Mouse (Mus musculus) kidney, embryonic 15.5 days (tissue): ENCODE results near the gene Snapc4. TPM values are rescaled to one million over a fixed set of nuclear protein-coding genes. Genes with fewer than 3 reads are reported as not detected.

Experiments used
- ATAC-seq: fragments of 200-750 bp; cut with Nextera tagmentation; replicated peaks from 2 replicates; pipeline ENCODE4 v1.8.0; 2017; ENCODE audit warnings: moderate TSS enrichment; ENCODE audit not compliant: low FRiP score
- H3K27ac ChIP-seq: fragments of 300-500 bp; sonication (generic); 2 replicates; pipeline ENCODE4 v1.5.1; 2015; ENCODE audit warnings: mild to moderate bottlenecking, inconsistent platforms
- H3K27me3 ChIP-seq: fragments of 300-500 bp; sonication (generic); 2 replicates; pipeline ENCODE4 v1.6.1; 2015; ENCODE audit warnings: inconsistent platforms
- H3K36me3 ChIP-seq: fragments of 300-500 bp; sonication (generic); 2 replicates; pipeline ENCODE4 v1.6.1; 2015; ENCODE audit warnings: inconsistent platforms
- H3K4me1 ChIP-seq: fragments of 300-500 bp; sonication (generic); 2 replicates; pipeline ENCODE4 v1.6.1; 2015; ENCODE audit warnings: inconsistent platforms
- H3K4me2 ChIP-seq: fragments of 300-500 bp; sonication (generic); 2 replicates; pipeline ENCODE4 v1.6.1; 2015; ENCODE audit warnings: moderate library complexity, mild to moderate bottlenecking, inconsistent platforms
- H3K4me3 ChIP-seq: fragments of 300-500 bp; sonication (generic); replicated peaks from 2 replicates; pipeline ENCODE4 v1.5.1; 2015; ENCODE audit warnings: mild to moderate bottlenecking, inconsistent platforms
- H3K9ac ChIP-seq: fragments of 300-500 bp; sonication (generic); 2 replicates; pipeline ENCODE4 v1.6.1; 2015; ENCODE audit warnings: mild to moderate bottlenecking, inconsistent platforms
- H3K9me3 ChIP-seq: fragments of 300-500 bp; sonication (generic); replicated peaks from 2 replicates; pipeline ENCODE4 v1.6.1; 2016; ENCODE audit warnings: inconsistent platforms
- WGBS: fragments of 180-500 bp; shearing (Covaris S2); methylation state at CpG from one replicate; pipeline ENCODE4 v1.1.7; 2015; ENCODE audit warnings: mixed read lengths; 5-methylcytosine and 5-hydroxymethylcytosine counted together
- polyA plus RNA-seq: library from polyadenylated mRNA; unstranded; fragments of >200 nt; fragmentation: Nextera tagmentation; extraction: Ambion mirVana; gene quantifications from 2 replicates; pipeline ENCODE4 v1.2.1, GENCODE M21; 2015

Snapc4 gene
- polyA plus RNA-seq, 1 experiment from 2014 or later, result 31.3 TPM

- Histone ChIP-seq H3K4me3 (no peak overlapping the region), H3K9me3 (no peaks in the 10 kb centered on the region), H3K4me2 (no peak overlapping the region), H3K4me1 (0 out of 2 replicates have a peak, but pooled peaks cover 5% of the 10 kb centered on the region), H3K27me3 (no peaks in the 10 kb centered on the region), H3K9ac (no peak overlapping the region), H3K36me3 (peaks cover 68% of the 10 kb centered on the region), H3K27ac (no peak overlapping the region)
- peak; percentile 38; the same call in 1 of the 2 replicates for ATAC-seq
- WGBS, result 82% methylated on average over 4 of the region's 4 CpGs
Measured at GRCm38 (mm10) chr2:26330056-26330468, 50.4 kb downstream of the Snapc4 start.

GRCm38 (mm10) chr2:26329402-26329801 is 51.1 kb downstream of the Snapc4 start:
- H3K4me3 ChIP-seq, result no peak overlapping the region
- H3K27ac ChIP-seq, result no peak overlapping the region
- 0 out of 2 replicates have a peak, but pooled peaks cover 5% of the 10 kb centered on the region for H3K4me1 ChIP-seq
- H3K4me2 ChIP-seq, result no peak overlapping the region
- ATAC-seq, result no peak
- H3K27me3 ChIP-seq, result no peaks in the 10 kb centered on the region
- peaks cover 74% of the 10 kb centered on the region for H3K36me3 ChIP-seq
- H3K9ac ChIP-seq, result no peak overlapping the region
- 67% methylated on average over 8 of the region's 8 CpGs for WGBS
- H3K9me3 ChIP-seq, result no peaks in the 10 kb centered on the region

- no peak for ATAC-seq
- Histone ChIP-seq H3K27ac (no peak overlapping the region), H3K9me3 (no peaks in the 10 kb centered on the region), H3K36me3 (peaks cover 88% of the 10 kb centered on the region), H3K4me1 (0 out of 2 replicates have a peak, but pooled peaks cover 5% of the 10 kb centered on the region), H3K4me2 (no peak overlapping the region), H3K4me3 (no peak overlapping the region), H3K27me3 (no peaks in the 10 kb centered on the region), H3K9ac (no peak overlapping the region)
- 89% methylated on average over 4 of the region's 4 CpGs for WGBS
Measured at GRCm38 (mm10) chr2:26327852-26328251, 52.6 kb downstream of the Snapc4 start.

- H3K4me1 ChIP-seq, result 0 out of 2 replicates have a peak, but pooled peaks cover 2% of the 10 kb centered on the region
- peak; percentile 81 for ATAC-seq
- H3K4me2 ChIP-seq, result no peak overlapping the region
- H3K9ac ChIP-seq, result no peak overlapping the region
- H3K36me3 ChIP-seq, result peaks cover 77% of the 10 kb centered on the region
- H3K27ac ChIP-seq, result no peak overlapping the region
- 71% methylated on average over 15 of the region's 15 CpGs for WGBS
- no peaks in the 10 kb centered on the region for H3K27me3 ChIP-seq
- H3K4me3 ChIP-seq, result no peak overlapping the region
- no peaks in the 10 kb centered on the region for H3K9me3 ChIP-seq
Measured at GRCm38 (mm10) chr2:26325386-26326181, 54.9 kb downstream of the Snapc4 start.

- Histone ChIP-seq H3K27me3 (no peaks in the 10 kb centered on the region), H3K9me3 (no peaks in the 10 kb centered on the region), H3K4me1 (0 out of 2 replicates have a peak, but pooled peaks cover 2% of the 10 kb centered on the region), H3K27ac (no peak overlapping the region), H3K36me3 (peaks cover 70% of the 10 kb centered on the region), H3K4me3 (no peak overlapping the region), H3K4me2 (no peak overlapping the region), H3K9ac (no peak overlapping the region)
- WGBS, result 88% methylated on average over 2 of the region's 2 CpGs
- ATAC-seq, result no peak
Measured at GRCm38 (mm10) chr2:26324917-26325316, 55.5 kb downstream of the Snapc4 start.

- H3K4me3 ChIP-seq, result no peak overlapping the region
- H3K27ac ChIP-seq, result no peak overlapping the region
- H3K4me1 ChIP-seq, result no peaks in the 10 kb centered on the region
- peaks cover 59% of the 10 kb centered on the region for H3K36me3 ChIP-seq
- no peak overlapping the region for H3K4me2 ChIP-seq
- 86% methylated on average over 13 of the region's 13 CpGs for WGBS
- no peaks in the 10 kb centered on the region for H3K9me3 ChIP-seq
- ATAC-seq, result no peak
- H3K27me3 ChIP-seq, result no peaks in the 10 kb centered on the region
- no peak overlapping the region for H3K9ac ChIP-seq
Measured at GRCm38 (mm10) chr2:26323589-26324325, 56.7 kb downstream of the Snapc4 start.

- Histone ChIP-seq H3K4me2 (no peak overlapping the region), H3K9me3 (no peaks in the 10 kb centered on the region), H3K9ac (no peak overlapping the region), H3K4me1 (peaks cover 28% of the 10 kb centered on the region), H3K4me3 (no peak overlapping the region), H3K27me3 (no peaks in the 10 kb centered on the region), H3K36me3 (peaks cover 35% of the 10 kb centered on the region), H3K27ac (no peak overlapping the region)
- no peak for ATAC-seq
- 88% methylated on average over 14 of the region's 14 CpGs for WGBS
Measured at GRCm38 (mm10) chr2:26320245-26321185, 59.9 kb downstream of the Snapc4 start.

- H3K9me3 ChIP-seq, result no peaks in the 10 kb centered on the region
- no peak overlapping the region for H3K27ac ChIP-seq
- 88% methylated on average over 13 of the region's 13 CpGs for WGBS
- no peak overlapping the region for H3K4me3 ChIP-seq
- H3K27me3 ChIP-seq, result no peaks in the 10 kb centered on the region
- H3K4me2 ChIP-seq, result no peak overlapping the region
- H3K4me1 ChIP-seq, result peaks cover 33% of the 10 kb centered on the region
- H3K9ac ChIP-seq, result no peak overlapping the region
- H3K36me3 ChIP-seq, result peaks cover 27% of the 10 kb centered on the region
- no peak for ATAC-seq
Measured at GRCm38 (mm10) chr2:26319519-26320244, 60.8 kb downstream of the Snapc4 start.

- ATAC-seq, result no peak
Measured at GRCm38 (mm10) chr2:26319109-26319508, 61.3 kb downstream of the Snapc4 start.

GRCm38 (mm10) chr2:26317991-26318672 is 62.3 kb downstream of the Snapc4 start:
- Histone ChIP-seq H3K4me2 (no peak overlapping the region), H3K4me3 (no peak overlapping the region), H3K36me3 (peaks cover 11% of the 10 kb centered on the region), H3K4me1 (peaks cover 42% of the 10 kb centered on the region), H3K9me3 (no peaks in the 10 kb centered on the region), H3K27me3 (no peaks in the 10 kb centered on the region), H3K9ac (no peak overlapping the region), H3K27ac (no peak overlapping the region)
- ATAC-seq, result no peak
- 81% methylated on average over 3 of the region's 3 CpGs for WGBS

More at GRCm38 (mm10) chr2:26319109-26319508, 61.3 kb downstream of the Snapc4 start:
- Histone ChIP-seq H3K4me2 (no peak overlapping the region), H3K4me3 (no peak overlapping the region), H3K36me3 (peaks cover 21% of the 10 kb centered on the region), H3K27me3 (no peaks in the 10 kb centered on the region), H3K9ac (no peak overlapping the region), H3K27ac (no peak overlapping the region), H3K9me3 (no peaks in the 10 kb centered on the region), H3K4me1 (peaks cover 39% of the 10 kb centered on the region)
- 89% methylated on average over 9 of the region's 9 CpGs for WGBS
